ENCODE assay signal across 8 mouse cellular contexts in genomic region chr17:56124377-56125275, GRCm38 (mm10). TPM values are rescaled to one million over a fixed set of nuclear protein-coding genes. Genes with fewer than 3 reads are reported as not detected.
DNase-seq lines count a peak whose midpoint lies in the region; ATAC-seq lines count a peak whose summit lies in the region.

No protein-coding gene starts in this region.

- peak overlapping the region; percentile 62 for H3K9ac ChIP-seq in embryonic facial prominence, embryonic 13.5 days
- peak overlapping the region; percentile 20; the same call in 1 of the 2 replicates for H3K9ac ChIP-seq in limb, embryonic 15.5 days

- 10% methylated on average over 58 of the region's 59 CpGs for WGBS in embryonic facial prominence, embryonic 13.5 days
- WGBS in hindbrain, embryonic 10.5 days: 9% methylated on average over 59 of the region's 59 CpGs
- WGBS in limb, embryonic 15.5 days: 12% methylated on average over 59 of the region's 59 CpGs

- peak overlapping the region; percentile 72 for H3K4me2 ChIP-seq in embryonic facial prominence, embryonic 13.5 days
- H3K4me2 ChIP-seq in limb, embryonic 15.5 days: peak overlapping the region; percentile 66

- H3K27me3 ChIP-seq in embryonic facial prominence, embryonic 13.5 days: peaks cover 59% of the 10 kb centered on the region
- peaks cover 66% of the 10 kb centered on the region for H3K27me3 ChIP-seq in hindbrain, embryonic 10.5 days (ENCODE audit: insufficient read depth, poor library complexity, severe bottlenecking)
- peaks cover 66% of the 10 kb centered on the region for H3K27me3 ChIP-seq in limb, embryonic 15.5 days

- peaks cover 21% of the 10 kb centered on the region for H3K4me1 ChIP-seq in embryonic facial prominence, embryonic 13.5 days
- H3K4me1 ChIP-seq in hindbrain, embryonic 10.5 days (replicated peaks): peaks cover 23% of the 10 kb centered on the region
- H3K4me1 ChIP-seq in limb, embryonic 15.5 days: peaks cover 21% of the 10 kb centered on the region

- ATAC-seq in embryonic facial prominence, embryonic 13.5 days (ENCODE audit: insufficient number of reproducible peaks, insufficient read depth, low FRiP score, low TSS enrichment, low read depth): no peak
- ATAC-seq in limb, embryonic 15.5 days (ENCODE audit: insufficient number of reproducible peaks, low FRiP score, low TSS enrichment, low read depth): no peak
- ATAC-seq in activated CD4-positive, CD25-positive, alpha-beta regulatory T cell, adult 4 months: no peak

- peaks cover 10% of the 10 kb centered on the region for H3K9me3 ChIP-seq in embryonic facial prominence, embryonic 13.5 days
- peaks cover 19% of the 10 kb centered on the region for H3K9me3 ChIP-seq in hindbrain, embryonic 10.5 days
- H3K9me3 ChIP-seq in limb, embryonic 15.5 days: peaks cover 12% of the 10 kb centered on the region; the same call in 1 of the 2 replicates

- no peak overlapping the region for H3K27ac ChIP-seq in embryonic facial prominence, embryonic 13.5 days
- peak overlapping the region; percentile 82 for H3K27ac ChIP-seq in hindbrain, embryonic 10.5 days
- no peak overlapping the region for H3K27ac ChIP-seq in limb, embryonic 15.5 days

- H3K4me3 ChIP-seq in embryonic facial prominence, embryonic 13.5 days: peak overlapping the region; percentile 41
- H3K4me3 ChIP-seq in hindbrain, embryonic 10.5 days: peak overlapping the region; percentile 54
- H3K4me3 ChIP-seq in limb, embryonic 15.5 days: peak overlapping the region; percentile 37

- DNase-seq in layer of hippocampus, postnatal 10 days (ENCODE audit: low spot score in 2 of 2): peak; percentile 67 to 69
- DNase-seq in layer of hippocampus, adult 11-12 months (ENCODE audit: low spot score): no peak
- peak; percentile 87 for DNase-seq in NIH3T3 (ENCODE audit: low read depth)
- peak; percentile 63 for DNase-seq in hindbrain, embryonic 10.5 days (ENCODE audit: low spot score)
- peak; percentile 59 for DNase-seq in neural tube, embryonic 10.5 days (ENCODE audit: extremely low spot score, low spot score)

- H3K36me3 ChIP-seq in embryonic facial prominence, embryonic 13.5 days: peaks cover 18% of the 10 kb centered on the region; the same call in 1 of the 2 replicates
- H3K36me3 ChIP-seq in hindbrain, embryonic 10.5 days: peaks cover 40% of the 10 kb centered on the region
- H3K36me3 ChIP-seq in limb, embryonic 15.5 days: no peaks in the 10 kb centered on the region

RNA-seq across cellular contexts. Expression of gene Lrg1, which starts 2.8 kb away (rescaled TPM):
- total RNA-seq in layer of hippocampus, postnatal 10 days (2021): not detected
- 0.24 and 0.30 TPM in 2 replicates for polyA plus RNA-seq in embryonic facial prominence, embryonic 13.5 days (2015; fragmentation: Nextera tagmentation; extraction: Ambion mirVana)
- polyA plus RNA-seq in hindbrain, embryonic 10.5 days (2016; fragmentation: Nextera tagmentation; extraction: Ambion mirVana): not detected in 2 replicates
- 0.55 and 1.7 TPM in 2 replicates for polyA plus RNA-seq in limb, embryonic 15.5 days (2015; fragmentation: Nextera tagmentation; extraction: Ambion mirVana)
- polyA plus RNA-seq in activated CD4-positive, CD25-positive, alpha-beta regulatory T cell, adult 4 months (2017; shearing (Covaris generic)): under 1 TPM in 1 of 2 experiments, not detected in 1; 0.34 TPM

RNA-seq across cellular contexts. Expression of gene Plin5, which starts 7.2 kb away (rescaled TPM):
- 1 to 10 TPM; 1.0 to 1.7 TPM for total RNA-seq in layer of hippocampus, postnatal 10 days (2021)
- polyA plus RNA-seq in embryonic facial prominence, embryonic 13.5 days (2015; fragmentation: Nextera tagmentation; extraction: Ambion mirVana): 0.17 and 0.30 TPM in 2 replicates
- polyA plus RNA-seq in hindbrain, embryonic 10.5 days (2016; fragmentation: Nextera tagmentation; extraction: Ambion mirVana): 0.39 and 0.42 TPM in 2 replicates
- 0.12 and 0.60 TPM in 2 replicates for polyA plus RNA-seq in limb, embryonic 15.5 days (2015; fragmentation: Nextera tagmentation; extraction: Ambion mirVana)
- polyA plus RNA-seq in activated CD4-positive, CD25-positive, alpha-beta regulatory T cell, adult 4 months (2017; shearing (Covaris generic)): not detected

RNA-seq across cellular contexts. Expression of gene Plin4, which starts 15.0 kb away (rescaled TPM):
- total RNA-seq in layer of hippocampus, postnatal 10 days (2021): under 1 TPM; 0.43 to 0.51 TPM
- 0.07 and 0.10 TPM in 2 replicates for polyA plus RNA-seq in embryonic facial prominence, embryonic 13.5 days (2015; fragmentation: Nextera tagmentation; extraction: Ambion mirVana)
- polyA plus RNA-seq in hindbrain, embryonic 10.5 days (2016; fragmentation: Nextera tagmentation; extraction: Ambion mirVana): 0.04 and 0.06 TPM in 2 replicates
- 0.03 and 0.11 TPM in 2 replicates for polyA plus RNA-seq in limb, embryonic 15.5 days (2015; fragmentation: Nextera tagmentation; extraction: Ambion mirVana)
- polyA plus RNA-seq in activated CD4-positive, CD25-positive, alpha-beta regulatory T cell, adult 4 months (2017; shearing (Covaris generic)): under 1 TPM in 1 of 2 experiments, not detected in 1; 0.15 TPM

RNA-seq across cellular contexts. Expression of gene Sema6b, which starts 15.5 kb away (rescaled TPM):
- 100 to 1,000 TPM; 117 to 125 TPM for total RNA-seq in layer of hippocampus, postnatal 10 days (2021)
- polyA plus RNA-seq in embryonic facial prominence, embryonic 13.5 days (2015; fragmentation: Nextera tagmentation; extraction: Ambion mirVana): 2.4 and 2.5 TPM in 2 replicates
- polyA plus RNA-seq in hindbrain, embryonic 10.5 days (2016; fragmentation: Nextera tagmentation; extraction: Ambion mirVana): 2.3 and 3.8 TPM in 2 replicates
- 2.3 and 3.3 TPM in 2 replicates for polyA plus RNA-seq in limb, embryonic 15.5 days (2015; fragmentation: Nextera tagmentation; extraction: Ambion mirVana)
- not detected for polyA plus RNA-seq in activated CD4-positive, CD25-positive, alpha-beta regulatory T cell, adult 4 months (2017; shearing (Covaris generic))

RNA-seq across cellular contexts. Expression of gene Tnfaip8l1, which starts 37.7 kb away (rescaled TPM):
- total RNA-seq in layer of hippocampus, postnatal 10 days (2021): 1 to 10 TPM; 7.0 to 7.2 TPM
- polyA plus RNA-seq in embryonic facial prominence, embryonic 13.5 days (2015; fragmentation: Nextera tagmentation; extraction: Ambion mirVana): 13.8 and 13.9 TPM in 2 replicates
- 10.4 and 11.8 TPM in 2 replicates for polyA plus RNA-seq in hindbrain, embryonic 10.5 days (2016; fragmentation: Nextera tagmentation; extraction: Ambion mirVana)
- 11.3 and 13.1 TPM in 2 replicates for polyA plus RNA-seq in limb, embryonic 15.5 days (2015; fragmentation: Nextera tagmentation; extraction: Ambion mirVana)
- polyA plus RNA-seq in activated CD4-positive, CD25-positive, alpha-beta regulatory T cell, adult 4 months (2017; shearing (Covaris generic)): 10 to 100 TPM; 34.9 to 38.7 TPM
